Mouse (Mus musculus) liver, postnatal 0 days (tissue): ENCODE data around the gene Sae1. TPM values are rescaled to one million over a fixed set of nuclear protein-coding genes. Genes with fewer than 3 reads are reported as not detected.
A peak's percentile ranks its signal among the peaks of the same experiment; 100 is the strongest.

Experiments used
- ATAC-seq: fragments of 200-750 bp; cut with Nextera tagmentation; 2 replicates; pipeline ENCODE4 v1.8.0; 2017; ENCODE audit warnings: mild to moderate bottlenecking, moderate library complexity
- DNase-seq: peaks from one replicate; pipeline ENCODE4 v3.0.0-alpha.2; 2016
- H3K27ac ChIP-seq: fragments of 300-500 bp; sonication (generic); 2 replicates; pipeline ENCODE4 v1.5.1; 2014; ENCODE audit warnings: antibody characterized with exemption, moderate library complexity, mild to moderate bottlenecking, low read depth
- H3K27me3 ChIP-seq: fragments of 300-500 bp; sonication (generic); 2 replicates; pipeline ENCODE4 v1.6.1; 2014; ENCODE audit warnings: low read length, control low read depth, mixed read lengths; ENCODE audit not compliant: insufficient read depth
- H3K36me3 ChIP-seq: fragments of 300-500 bp; sonication (generic); replicated peaks from 2 replicates; pipeline ENCODE4 v1.6.1; 2014; ENCODE audit warnings: mild to moderate bottlenecking, control low read depth, low read length, moderate library complexity, mixed read lengths; ENCODE audit not compliant: insufficient read depth
- H3K4me1 ChIP-seq: fragments of 300-500 bp; sonication (generic); 2 replicates; pipeline ENCODE4 v1.6.1; 2014; ENCODE audit warnings: antibody characterized with exemption, mild to moderate bottlenecking, control low read depth; ENCODE audit not compliant: insufficient read depth
- H3K4me2 ChIP-seq: fragments of 300-500 bp; sonication (generic); 2 replicates; pipeline ENCODE4 v1.6.1; 2014; ENCODE audit warnings: low read depth, mild to moderate bottlenecking, low read length, moderate library complexity, mixed read lengths
- H3K4me3 ChIP-seq: fragments of 300-500 bp; sonication (generic); 2 replicates; pipeline ENCODE4 v1.5.1; 2014; ENCODE audit warnings: low read depth, low read length
- H3K9ac ChIP-seq: fragments of 300-500 bp; sonication (generic); replicated peaks from 2 replicates; pipeline ENCODE4 v1.6.1; 2014; ENCODE audit warnings: mild to moderate bottlenecking, moderate library complexity
- H3K9me3 ChIP-seq: fragments of 300-500 bp; sonication (generic); 2 replicates; pipeline ENCODE4 v1.6.1; 2016; ENCODE audit warnings: mild to moderate bottlenecking, control low read depth, low read length, mixed read lengths
- CTCF ChIP-seq: sonication (generic); IDR thresholded peaks from 2 replicates; pipeline ENCODE4 v1.5.1; 2016; ENCODE audit warnings: antibody characterized with exemption, low read depth
- EP300 ChIP-seq: IDR thresholded peaks from 2 replicates; pipeline ENCODE4 v1.6.1; 2016; ENCODE audit warnings: antibody characterized with exemption, low read depth, mild to moderate bottlenecking
- WGBS: fragments of 180-500 bp; shearing (Covaris S2); extraction: QIAGEN DNeasy Blood & Tissue Kit; methylation state at CpG from one replicate; pipeline ENCODE4 v1.1.7; 2014; ENCODE audit not compliant: insufficient replicate concordance; 5-methylcytosine and 5-hydroxymethylcytosine counted together
- polyA plus RNA-seq: library from polyadenylated mRNA; unstranded; fragments of >200 nt; fragmentation: Nextera tagmentation; extraction: Ambion mirVana; gene quantifications from 2 replicates; pipeline ENCODE4 v1.2.1, GENCODE M21; 2015

Gene Sae1
- polyA plus RNA-seq, 1 experiment from 2014 or later, result 51.9 TPM

DNA sequence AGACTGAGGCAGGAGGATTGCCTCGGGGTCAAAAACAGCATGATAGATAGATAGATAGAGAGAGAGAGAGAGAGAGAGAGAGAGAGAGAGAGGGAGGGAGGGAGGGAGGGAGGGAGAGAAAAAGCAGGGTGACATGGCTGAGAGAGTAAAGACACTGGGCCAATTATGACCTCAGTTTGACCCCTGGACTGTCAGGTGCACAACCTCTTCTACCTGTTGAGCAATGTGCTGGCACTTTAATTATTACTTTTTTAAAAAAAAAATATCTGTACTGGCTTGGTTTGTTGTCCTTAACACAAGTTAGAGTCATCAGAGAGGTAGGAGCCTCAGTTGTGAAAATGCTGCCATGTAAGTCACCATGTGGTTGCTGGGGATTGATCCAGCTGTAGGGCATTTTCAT lies 99.8 kb downstream of the Sae1 start:
- Histone ChIP-seq H3K9me3 (no peaks in the 10 kb centered on the region), H3K27me3 (no peaks in the 10 kb centered on the region), H3K4me2 (no peak overlapping the region), H3K36me3 (peaks cover 18% of the 10 kb centered on the region), H3K9ac (no peak overlapping the region), H3K27ac (peak overlapping the region; percentile 11; the same call in 1 of the 2 replicates), H3K4me1 (peaks cover 11% of the 10 kb centered on the region), H3K4me3 (no peak overlapping the region)
- no peak for TF ChIP-seq EP300
- TF ChIP-seq CTCF, result no peak
- 50% methylated on average over 1 of the region's 1 CpGs for WGBS
- DNase-seq, result no peak
- no peak for ATAC-seq

GRCm38 (mm10) chr7:16287016-16287415 lies 100.6 kb downstream of the Sae1 start:
- ATAC-seq (no peak), DNase-seq (no peak)
- TF ChIP-seq CTCF, result no peak
- TF ChIP-seq EP300, result no peak
- peak overlapping the region; percentile 98 for H3K27ac ChIP-seq
- peak overlapping the region; percentile 70 for H3K4me3 ChIP-seq
- H3K9me3 ChIP-seq, result no peaks in the 10 kb centered on the region
- H3K27me3 ChIP-seq, result no peaks in the 10 kb centered on the region
- peak overlapping the region; percentile 90 for H3K4me2 ChIP-seq
- peaks cover 26% of the 10 kb centered on the region for H3K36me3 ChIP-seq
- peaks cover 11% of the 10 kb centered on the region for H3K4me1 ChIP-seq
- WGBS, result 63% methylated on average over 2 of the region's 2 CpGs
- peak overlapping the region; percentile 79 for H3K9ac ChIP-seq

DNA sequence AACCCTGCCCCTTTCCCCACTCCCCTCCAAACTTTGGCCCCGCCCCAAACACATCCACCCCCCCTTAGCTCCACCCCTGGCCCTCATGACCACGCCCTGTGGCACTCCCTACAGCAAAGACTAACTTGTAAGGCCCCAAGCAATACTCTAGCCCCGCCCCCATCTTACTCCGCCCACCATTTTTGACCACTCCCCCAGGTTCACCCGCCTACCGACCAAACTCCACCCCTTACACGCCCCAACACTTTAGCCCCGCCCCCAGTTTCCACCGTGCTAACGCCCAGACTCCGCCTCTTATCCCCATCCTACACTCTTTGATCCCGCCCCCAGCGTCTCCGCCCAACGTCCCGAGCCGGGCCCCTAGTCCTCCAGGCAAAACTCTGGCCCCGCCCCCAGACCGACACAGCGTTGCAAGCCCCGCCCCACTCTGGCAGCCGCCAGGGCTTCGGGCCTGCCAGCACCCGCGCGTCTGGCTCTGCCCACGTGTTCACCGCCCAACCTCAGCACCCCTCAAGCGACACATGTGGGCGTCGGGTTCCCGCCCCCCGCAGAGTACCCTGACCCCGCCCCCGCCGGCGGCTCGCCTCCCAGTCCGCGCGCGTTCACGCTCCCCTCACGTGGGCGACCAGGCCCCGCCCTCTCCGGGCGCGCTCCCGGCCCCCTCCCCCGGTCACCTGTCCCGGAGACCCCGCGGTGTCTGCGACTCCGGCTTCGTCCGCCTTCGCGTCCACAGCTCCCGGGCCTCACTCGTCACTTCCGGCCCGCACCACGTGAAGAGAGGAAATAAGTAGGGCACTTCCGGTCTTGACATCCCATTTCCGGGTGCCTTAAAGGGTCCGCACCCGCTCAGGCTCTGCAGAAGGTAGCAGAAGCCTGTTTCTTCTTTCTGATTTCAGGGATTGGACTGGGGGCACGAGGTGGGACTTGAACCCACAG lies 101.3 kb downstream of the Sae1 start, which contains the start of gene Ccdc9:
Gene Ccdc9 (minus strand): TSS at position 770 of the 936 bp plus-strand sequence.
- ATAC-seq (peak; percentile 88), DNase-seq (peak; percentile 100)
- Histone ChIP-seq H3K27me3 (no peaks in the 10 kb centered on the region), H3K36me3 (peaks cover 31% of the 10 kb centered on the region), H3K9ac (peak within 1 kb of the TSS; percentile 79), H3K4me1 (peaks cover 11% of the 10 kb centered on the region), H3K27ac (peak within 1 kb of the TSS; percentile 98), H3K4me3 (peak within 1 kb of the TSS; percentile 70), H3K9me3 (no peaks in the 10 kb centered on the region), H3K4me2 (peak within 1 kb of the TSS; percentile 90)
- TF ChIP-seq CTCF, result no peak
- TF ChIP-seq EP300, result peak; percentile 29; the same call in 1 of the 2 replicates
- under 1% methylated on average over 64 of the region's 70 CpGs for WGBS

DNA sequence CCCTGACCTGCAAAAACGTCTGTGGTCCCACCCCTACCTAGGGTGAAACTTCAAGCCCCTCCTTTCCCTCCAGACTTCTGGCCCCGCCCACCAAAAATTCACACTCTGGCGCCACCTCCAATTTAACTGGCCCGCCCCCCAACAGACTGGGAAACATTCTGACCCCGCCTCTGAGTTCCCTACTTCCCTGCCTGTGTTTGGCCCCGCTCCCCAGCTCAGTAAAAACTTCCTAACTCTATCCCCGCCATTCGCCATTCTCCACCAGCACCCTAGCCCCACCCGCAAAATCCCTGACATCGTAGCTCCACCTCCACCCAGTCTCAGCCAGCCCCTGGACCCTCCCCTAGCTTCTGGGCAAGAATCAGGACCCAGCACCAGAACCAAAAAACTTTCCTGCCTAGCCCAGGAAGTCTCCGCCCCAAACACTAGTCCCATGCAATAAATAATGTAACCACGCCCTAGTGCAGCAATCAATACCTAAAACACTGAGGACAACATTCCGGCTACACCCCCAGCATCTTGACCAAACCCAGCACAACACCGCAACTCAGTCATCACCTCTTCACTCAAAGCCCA lies 102.1 kb downstream of the Sae1 start:
- H3K27ac ChIP-seq, result peak overlapping the region; percentile 87
- H3K27me3 ChIP-seq, result no peaks in the 10 kb centered on the region
- no peaks in the 10 kb centered on the region for H3K9me3 ChIP-seq
- ATAC-seq, result peak; percentile 28
- peaks cover 11% of the 10 kb centered on the region for H3K4me1 ChIP-seq
- peak; percentile 79 for DNase-seq
- peak overlapping the region; percentile 70 for H3K4me3 ChIP-seq
- peaks cover 38% of the 10 kb centered on the region for H3K36me3 ChIP-seq
- TF ChIP-seq EP300 (no peak), CTCF (no peak)
- H3K4me2 ChIP-seq, result peak overlapping the region; percentile 90
- WGBS, result 2% methylated on average over 14 of the region's 14 CpGs
- H3K9ac ChIP-seq, result peak overlapping the region; percentile 52

GRCm38 (mm10) chr7:16284904-16285303 lies 102.7 kb downstream of the Sae1 start:
- H3K4me2 ChIP-seq, result peak overlapping the region; percentile 90
- DNase-seq, result no peak
- no peaks in the 10 kb centered on the region for H3K9me3 ChIP-seq
- H3K9ac ChIP-seq, result no peak overlapping the region
- TF ChIP-seq EP300 (no peak), CTCF (no peak)
- 75% methylated on average over 9 of the region's 9 CpGs for whole genome bisulfite sequencing
- no peak for ATAC-seq
- H3K36me3 ChIP-seq, result peaks cover 41% of the 10 kb centered on the region
- no peaks in the 10 kb centered on the region for H3K27me3 ChIP-seq
- H3K27ac ChIP-seq, result peak overlapping the region; percentile 87
- 0 out of 2 replicates have a peak overlapping the region, but pooled peaks have one; percentile 70 for H3K4me3 ChIP-seq
- peaks cover 11% of the 10 kb centered on the region for H3K4me1 ChIP-seq

DNA sequence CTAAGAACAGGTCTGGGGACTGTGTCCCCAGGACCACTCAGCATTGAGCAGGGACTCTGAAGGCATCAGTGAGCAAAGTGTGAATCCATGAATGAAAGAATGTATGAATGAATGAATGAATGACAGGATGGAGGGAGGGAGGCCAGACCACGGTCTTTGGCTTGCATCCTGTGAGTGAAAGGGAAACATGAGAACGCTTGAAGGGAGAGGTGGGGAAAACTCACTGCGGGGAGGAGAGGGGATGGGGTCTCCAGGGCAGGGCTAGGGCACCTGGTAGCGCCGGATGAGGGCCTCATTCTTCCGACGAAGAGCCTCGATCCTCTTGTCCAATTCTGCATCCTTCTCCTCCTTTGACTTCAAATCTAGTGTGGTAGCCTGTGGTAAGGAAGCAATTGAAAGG lies 103.6 kb downstream of the Sae1 start:
- Histone ChIP-seq H3K27me3 (no peaks in the 10 kb centered on the region), H3K27ac (no peak overlapping the region), H3K9ac (no peak overlapping the region), H3K4me3 (no peak overlapping the region), H3K4me1 (peaks cover 11% of the 10 kb centered on the region), H3K4me2 (no peak overlapping the region), H3K36me3 (peaks cover 46% of the 10 kb centered on the region), H3K9me3 (no peaks in the 10 kb centered on the region)
- TF ChIP-seq CTCF, result no peak
- TF ChIP-seq EP300, result no peak
- WGBS, result 93% methylated on average over 8 of the region's 8 CpGs
- DNase-seq, result no peak
- no peak for ATAC-seq
